Mouse (Mus musculus) CH12.LX (cell line): ENCODE results near the gene Smim22. TPM values are rescaled to one million over a fixed set of nuclear protein-coding genes. Genes with fewer than 3 reads are reported as not detected.

Experiments
- DNase-seq: peaks from one replicate; pipeline ENCODE4 v3.0.0-alpha.2; 2013; ENCODE audit errors: extremely low read depth
- H3K27ac ChIP-seq: 2 replicates; pipeline ENCODE4 v1.5.1; 2012; ENCODE audit warnings: low read depth, mild to moderate bottlenecking, control low read depth, moderate library complexity; ENCODE audit not compliant: insufficient read depth
- H3K27me3 ChIP-seq: replicated peaks from 2 replicates; pipeline ENCODE3; 2012; ENCODE audit warnings: inconsistent platforms
- H3K36me3 ChIP-seq, 2 experiments: replicated peaks in 1 of 2; 2 replicates each; pipeline versions ENCODE3 to v1.6.1; 2012; ENCODE audit warnings: inconsistent platforms in 1 of 2, low read length in 1 of 2, mild to moderate bottlenecking in 1 of 2, mixed read lengths in 1 of 2, moderate library complexity in 1 of 2; ENCODE audit not compliant: control insufficient read depth in 1 of 2, insufficient read depth in 1 of 2
- H3K4me1 ChIP-seq, 2 experiments: 2 replicates each; pipeline ENCODE4 v1.6.1; 2012; ENCODE audit warnings: inconsistent platforms in 1 of 2, moderate library complexity in 1 of 2; ENCODE audit not compliant: insufficient read depth in 2 of 2, control insufficient read depth in 1 of 2
- H3K4me2 ChIP-seq: 2 replicates; pipeline ENCODE4 v1.6.1; 2012; ENCODE audit warnings: low read depth, mild to moderate bottlenecking, control low read depth; ENCODE audit not compliant: poor library complexity, insufficient read depth, severe bottlenecking
- H3K4me3 ChIP-seq, 3 experiments: fragments of 150-350 bp in 1 of 3; sonication (generic) in 1 of 3; replicated peaks in 1 of 3; 2 replicates each; pipeline versions ENCODE3 to v1.5.1; 2011 to 2012; ENCODE audit warnings: low read depth in 2 of 3, low read length in 2 of 3, mild to moderate bottlenecking in 2 of 3, moderate library complexity in 2 of 3, control low read depth in 1 of 3, improper control_type of control experiment in 1 of 3, inconsistent platforms in 1 of 3, mixed read lengths in 1 of 3; ENCODE audit not compliant: poor library complexity in 1 of 3
- H3K79me2 ChIP-seq: replicated peaks from 2 replicates; pipeline ENCODE4 v1.6.1; 2012; ENCODE audit warnings: mild to moderate bottlenecking, moderate library complexity; ENCODE audit not compliant: control insufficient read depth, poor library complexity, insufficient read depth, severe bottlenecking; ENCODE audit errors: extremely low read depth
- H3K9ac ChIP-seq: 2 replicates; pipeline ENCODE4 v1.6.1; 2012; ENCODE audit warnings: low read depth, mild to moderate bottlenecking, control low read depth, moderate library complexity; ENCODE audit not compliant: insufficient read depth
- H3K9me3 ChIP-seq: replicated peaks from 2 replicates; pipeline ENCODE3; 2012; ENCODE audit warnings: low read length, inconsistent platforms, mixed read lengths
- BHLHE40 ChIP-seq: IDR thresholded peaks from 2 replicates; pipeline ENCODE4 v1.6.1; 2011; ENCODE audit warnings: mild to moderate bottlenecking, low read depth, low read length, improper control_type of control experiment
- CHD1 ChIP-seq: IDR thresholded peaks from 2 replicates; pipeline ENCODE4 v1.6.1; 2012; ENCODE audit warnings: low read depth, low read length, improper control_type of control experiment, inconsistent platforms
- CHD2 ChIP-seq: IDR thresholded peaks from 2 replicates; pipeline ENCODE4 v1.6.1; 2011; ENCODE audit warnings: low read length, improper control_type of control experiment
- CTCF ChIP-seq, 2 experiments: IDR thresholded peaks in 1 of 2; conservative IDR thresholded peaks in 1 of 2; 2 replicates each; pipeline ENCODE4 v1.5.1; 2011 to 2012; ENCODE audit warnings: low read depth in 2 of 2, low read length in 2 of 2, improper control_type of control experiment in 1 of 2, inconsistent platforms in 1 of 2, mild to moderate bottlenecking in 1 of 2, moderate library complexity in 1 of 2
- E2F4 ChIP-seq: IDR thresholded peaks from 2 replicates; pipeline ENCODE4 v1.6.1; 2011; ENCODE audit warnings: low read depth, low read length, improper control_type of control experiment; ENCODE audit not compliant: insufficient replicate concordance
- ELF1 ChIP-seq: IDR thresholded peaks from 2 replicates; pipeline ENCODE4 v1.6.1; 2014; ENCODE audit warnings: low read depth, mild to moderate bottlenecking, inconsistent platforms, low read length, improper control_type of control experiment
- EP300 ChIP-seq: IDR thresholded peaks from 2 replicates; pipeline ENCODE4 v1.6.1; 2011; ENCODE audit warnings: low read length, improper control_type of control experiment
- ETS1 ChIP-seq: conservative IDR thresholded peaks from 2 replicates; pipeline ENCODE4 v1.6.1; 2012; ENCODE audit warnings: low read depth, mild to moderate bottlenecking, inconsistent platforms, low read length, improper control_type of control experiment, moderate library complexity
- GABPA ChIP-seq: IDR thresholded peaks from 2 replicates; pipeline ENCODE4 v1.6.1; 2012; ENCODE audit warnings: low read depth, low read length, improper control_type of control experiment, inconsistent platforms; ENCODE audit not compliant: insufficient replicate concordance
- HCFC1 ChIP-seq: IDR thresholded peaks from 2 replicates; pipeline ENCODE4 v1.6.1; 2012; ENCODE audit warnings: low read depth, mild to moderate bottlenecking, inconsistent platforms, low read length, improper control_type of control experiment
- IRF4 ChIP-seq: IDR thresholded peaks from 2 replicates; pipeline ENCODE4 v1.6.1; 2014; ENCODE audit warnings: low read depth, mild to moderate bottlenecking, inconsistent platforms, low read length, improper control_type of control experiment
- JUN ChIP-seq: IDR thresholded peaks from 2 replicates; pipeline ENCODE4 v1.6.1; 2011; ENCODE audit warnings: low read depth, mild to moderate bottlenecking, low read length, improper control_type of control experiment, moderate library complexity; ENCODE audit not compliant: insufficient read depth
- JUND ChIP-seq: conservative IDR thresholded peaks from 2 replicates; pipeline ENCODE4 v1.6.1; 2011; ENCODE audit warnings: low read depth, low read length, improper control_type of control experiment
- KAT2A ChIP-seq: IDR thresholded peaks from 2 replicates; pipeline ENCODE4 v1.6.1; 2012; ENCODE audit warnings: low read length, improper control_type of control experiment, inconsistent platforms; ENCODE audit not compliant: insufficient replicate concordance
- MAFK ChIP-seq: IDR thresholded peaks from 2 replicates; pipeline ENCODE4 v1.6.1; 2011; ENCODE audit warnings: low read length, improper control_type of control experiment; ENCODE audit not compliant: insufficient replicate concordance
- MAX ChIP-seq: IDR thresholded peaks from 2 replicates; pipeline ENCODE4 v1.6.1; 2011; ENCODE audit warnings: low read length, improper control_type of control experiment
- MAZ ChIP-seq: IDR thresholded peaks from 2 replicates; pipeline ENCODE4 v1.6.1; 2012; ENCODE audit warnings: low read depth, mild to moderate bottlenecking, inconsistent platforms, low read length, improper control_type of control experiment, moderate library complexity
- MEF2A ChIP-seq: IDR thresholded peaks from 2 replicates; pipeline ENCODE4 v1.6.1; 2014; ENCODE audit warnings: low read depth, mild to moderate bottlenecking, inconsistent platforms, low read length, improper control_type of control experiment, borderline replicate concordance
- MXI1 ChIP-seq: IDR thresholded peaks from 2 replicates; pipeline ENCODE4 v1.6.1; 2011; ENCODE audit warnings: mild to moderate bottlenecking, low read depth, low read length, improper control_type of control experiment
- MYC ChIP-seq: IDR thresholded peaks from 2 replicates; pipeline ENCODE4 v1.6.1; 2011; ENCODE audit warnings: low read depth, mild to moderate bottlenecking, improper control_type of control experiment, low read length
- NELFE ChIP-seq: IDR thresholded peaks from 2 replicates; pipeline ENCODE4 v1.6.1; 2011; ENCODE audit warnings: low read depth, low read length, improper control_type of control experiment
- NRF1 ChIP-seq: IDR thresholded peaks from 2 replicates; pipeline ENCODE4 v1.6.1; 2014; ENCODE audit warnings: low read depth, mild to moderate bottlenecking, inconsistent platforms, low read length, improper control_type of control experiment, moderate library complexity
- PAX5 ChIP-seq: IDR thresholded peaks from 2 replicates; pipeline ENCODE4 v1.6.1; 2012; ENCODE audit warnings: low read length, inconsistent platforms, mixed read lengths
- POLR2A ChIP-seq: IDR thresholded peaks from 2 replicates; pipeline ENCODE4 v1.6.1; 2011; ENCODE audit warnings: low read depth, mild to moderate bottlenecking, improper control_type of control experiment, low read length
- POLR2AphosphoS2 ChIP-seq: IDR thresholded peaks from 2 replicates; pipeline ENCODE4 v1.6.1; 2011; ENCODE audit warnings: low read depth, low read length, improper control_type of control experiment
- RAD21 ChIP-seq: IDR thresholded peaks from 2 replicates; pipeline ENCODE4 v1.6.1; 2011; ENCODE audit warnings: low read depth, mild to moderate bottlenecking, low read length, improper control_type of control experiment, moderate library complexity
- RCOR1 ChIP-seq: conservative IDR thresholded peaks from 2 replicates; pipeline ENCODE4 v1.6.1; 2012; ENCODE audit warnings: low read depth, mild to moderate bottlenecking, inconsistent platforms, low read length, improper control_type of control experiment
- SIN3A ChIP-seq: IDR thresholded peaks from 2 replicates; pipeline ENCODE4 v1.6.1; 2012; ENCODE audit warnings: low read length, improper control_type of control experiment, inconsistent platforms
- SMC3 ChIP-seq: IDR thresholded peaks from 2 replicates; pipeline ENCODE4 v1.6.1; 2011; ENCODE audit warnings: low read depth, low read length, improper control_type of control experiment
- TBP ChIP-seq: conservative IDR thresholded peaks from 2 replicates; pipeline ENCODE4 v1.6.1; 2011; ENCODE audit warnings: low read depth, low read length, improper control_type of control experiment
- TCF12 ChIP-seq: IDR thresholded peaks from 2 replicates; pipeline ENCODE4 v1.6.1; 2014; ENCODE audit warnings: low read depth, mild to moderate bottlenecking, inconsistent platforms, low read length, improper control_type of control experiment
- UBTF ChIP-seq: IDR thresholded peaks from 2 replicates; pipeline ENCODE4 v1.6.1; 2012; ENCODE audit warnings: low read depth, mild to moderate bottlenecking, inconsistent platforms, low read length, improper control_type of control experiment, moderate library complexity
- USF1 ChIP-seq: IDR thresholded peaks from 2 replicates; pipeline ENCODE4 v1.6.1; 2014; ENCODE audit warnings: low read depth, mild to moderate bottlenecking, inconsistent platforms, low read length, improper control_type of control experiment
- USF2 ChIP-seq: conservative IDR thresholded peaks from 2 replicates; pipeline ENCODE4 v1.6.1; 2011; ENCODE audit warnings: low read depth, low read length, improper control_type of control experiment
- ZC3H11A ChIP-seq: IDR thresholded peaks from 2 replicates; pipeline ENCODE4 v1.6.1; 2012; ENCODE audit warnings: low read depth, mild to moderate bottlenecking, inconsistent platforms, low read length, improper control_type of control experiment
- ZKSCAN1 ChIP-seq: IDR thresholded peaks from 2 replicates; pipeline ENCODE4 v1.6.1; 2012; ENCODE audit warnings: low read depth, inconsistent platforms, low read length, improper control_type of control experiment, borderline replicate concordance
- ZMIZ1 ChIP-seq: IDR thresholded peaks from 2 replicates; pipeline ENCODE4 v1.6.1; 2012; ENCODE audit warnings: low read depth, mild to moderate bottlenecking, inconsistent platforms, low read length, improper control_type of control experiment
- ZNF384 ChIP-seq: IDR thresholded peaks from 2 replicates; pipeline ENCODE4 v1.6.1; 2012; ENCODE audit warnings: low read depth, low read length, improper control_type of control experiment, inconsistent platforms
- dilution Hi-C: fragments of 300-500 bp; cut with MboI; formaldehyde crosslinking; loops from 2 replicates; pipeline ENCODE4 v1.14.3; 2020; ENCODE audit warnings: low sequenced_read_pairs; ENCODE audit not compliant: extremely low pct_unique_long_range_greater_than_20kb, extremely low pct_ligation_motif_present
- in situ Hi-C: fragments of 300-500 bp; cut with MboI; formaldehyde crosslinking; loops from 3 replicates; pipeline ENCODE4 v1.14.3; 2019; ENCODE audit warnings: low sequenced_read_pairs, low pct_ligation_motif_present, low pct_unique_long_range_greater_than_20kb, mixed read lengths
- polyA plus RNA-seq: library from polyadenylated mRNA; unstranded; fragments of >175 nt; gene quantifications from 2 replicates; pipeline ENCODE4 v1.2.1, GENCODE M21; 2012; ENCODE audit warnings: low read depth; ENCODE audit not compliant: insufficient read length
- total RNA-seq, 2 experiments: library from RNA; depleted of rRNA; stranded (reverse); fragments of 300-350 nt in 1 of 2; fragments of >200 nt in 1 of 2; gene quantifications; 2 replicates each; pipeline ENCODE4 v1.2.3; 2012 to 2014

The Smim22 gene
- total and polyA plus RNA-seq, 3 experiments, result not detected

- H3K9me3 ChIP-seq, result no peaks in the 10 kb centered on the region
- peaks cover 31 to 64% of the 10 kb centered on the region in 2 experiments for H3K36me3 ChIP-seq
- peak overlapping the region; percentile 11; the same call in 1 of the 2 replicates for H3K9ac ChIP-seq
- peak; percentile 84 for DNase-seq
- TF ChIP-seq UBTF (peak; percentile 67; the same call in 1 of the 2 replicates), USF2 (peak; percentile 66), ZNF384 (no peak), MXI1 (peak; percentile 80; the same call in 1 of the 2 replicates), SIN3A (no peak; the same call in 1 of the 2 replicates), MYC (peak; percentile 83), KAT2A (no peak), MAZ (peak; percentile 72; the same call in 1 of the 2 replicates), NELFE (0 out of 2 replicates have a peak, but pooled peaks have one; percentile 31), RAD21 (no peak; the same call in 1 of the 2 replicates), JUN (no peak), MEF2A (peak; percentile 83), ELF1 (peak; percentile 70), ZC3H11A (no peak), EP300 (peak; percentile 73), MAFK (no peak), NRF1 (no peak), JUND (no peak), MAX (peak; percentile 88), ETS1 (peak; percentile 74), CTCF (conservative IDR thresholded peaks at IDR 0.05 in 1 of 2, IDR thresholded peaks at IDR 0.05 in 1 of 2; ENCODE audit: low read depth in 2 of 2, low read length in 2 of 2) (no peak), CHD2 (no peak), TCF12 (peak; percentile 62; the same call in 1 of the 2 replicates), ZKSCAN1 (no peak), PAX5 (no peak), ZMIZ1 (no peak), CHD1 (no peak), POLR2A (peak; percentile 49; the same call in 1 of the 2 replicates), SMC3 (no peak), TBP (no peak), GABPA (no peak), IRF4 (peak; percentile 96), USF1 (peak; percentile 78), E2F4 (no peak), HCFC1 (peak; percentile 41), POLR2AphosphoS2 (no peak), BHLHE40 (peak; percentile 87), RCOR1 (no peak)
- H3K79me2 ChIP-seq, result no peaks in the 10 kb centered on the region
- H3K4me3 ChIP-seq, result peak overlapping the region; percentile 3 to 25 (median 5)
- H3K27me3 ChIP-seq, result no peaks in the 10 kb centered on the region
- in situ Hi-C loops, result no loop called here
- H3K27ac ChIP-seq, result peak overlapping the region; percentile 78
- H3K4me2 ChIP-seq, result peak overlapping the region; percentile 90
- dilution Hi-C loops, result no loop called here
- peaks cover 19 to 48% of the 10 kb centered on the region in 2 experiments for H3K4me1 ChIP-seq
Observed at GRCm38 (mm10) chr16:5011285-5011684, 4.2 kb downstream of the Smim22 start.
